Mouse (Mus musculus): Measurements from ENCODE around the gene Gm10282. TPM values are rescaled to one million over a fixed set of nuclear protein-coding genes. Genes with fewer than 3 reads are reported as not detected.

The Gm10282 gene
- total RNA-seq, 2 experiments from 2014 or later, result 2.0 to 3.0 TPM

GRCm38 (mm10) chr8:72324708-72325107, 19.6 kb upstream of the Gm10282 start:
- intact Hi-C loops (cut with DNase I), result no loop called here

DNA sequence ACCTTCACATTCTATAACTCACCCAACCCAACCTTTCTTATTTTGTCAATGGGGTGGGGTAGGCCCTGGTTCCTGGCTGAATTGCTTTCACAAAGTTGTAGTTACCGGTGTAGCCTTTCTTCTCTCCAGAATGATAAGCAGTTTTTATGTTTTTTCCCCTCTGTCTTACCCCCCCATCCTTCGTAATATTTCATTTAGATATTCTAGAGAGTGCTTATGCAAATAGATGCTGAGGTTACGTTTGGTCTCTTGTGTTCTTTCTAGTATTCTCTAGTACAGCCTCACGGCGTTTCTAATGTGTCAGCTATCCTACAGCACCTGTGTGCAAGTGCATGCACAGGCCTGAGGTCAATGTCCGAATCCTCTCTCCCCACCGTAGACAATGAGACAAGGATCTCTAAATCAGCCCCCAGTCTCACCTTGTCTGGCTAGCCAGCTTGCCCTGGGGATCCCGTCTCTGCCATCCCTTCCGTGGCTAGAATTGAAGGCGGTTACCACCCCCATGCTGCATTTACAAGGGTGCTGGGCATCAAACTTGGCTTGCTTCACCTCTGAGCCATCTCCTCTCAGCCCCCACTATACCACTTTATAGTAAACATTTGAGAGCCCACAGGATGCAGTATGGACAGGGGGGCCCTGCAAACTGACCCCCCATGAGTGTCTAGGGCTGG, 19.1 kb upstream of the Gm10282 start:
- intact Hi-C loops (cut with DNase I), result no loop called here
- DNase-seq, result no peak

More at GRCm38 (mm10) chr8:72324708-72325107, 19.6 kb upstream of the Gm10282 start:
- no peak for DNase-seq

DNA sequence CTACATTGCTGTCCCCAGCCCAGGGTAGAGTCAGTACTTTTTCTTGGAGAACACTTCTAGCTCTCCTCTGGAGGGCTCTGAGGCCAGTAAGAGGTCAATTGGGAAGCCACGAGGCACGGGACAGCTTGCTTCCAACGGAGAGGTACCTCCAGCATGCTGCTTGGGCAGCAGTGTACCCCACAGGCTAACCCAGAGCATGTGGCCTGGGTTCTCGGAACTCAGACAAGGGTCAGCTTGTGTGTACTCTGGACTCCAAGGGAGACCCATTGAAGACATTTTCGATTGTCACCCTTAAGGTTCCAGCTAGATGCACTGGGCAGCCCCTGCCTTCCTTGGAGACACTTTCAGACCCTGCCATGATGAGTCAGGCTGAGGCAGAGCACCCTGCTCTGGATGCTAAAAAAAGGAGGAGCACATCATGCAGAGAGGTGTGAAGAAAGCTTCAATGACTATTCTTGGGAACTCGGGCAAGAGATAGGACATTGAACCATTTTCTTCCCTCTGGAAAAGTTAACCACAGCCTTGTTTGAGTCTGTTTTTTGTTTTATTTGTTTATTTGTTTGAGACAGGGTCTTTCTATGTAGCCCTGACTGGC, 18.2 kb upstream of the Gm10282 start:
- intact Hi-C loops (cut with DNase I), result no loop called here
- DNase-seq, result no peak

GRCm38 (mm10) chr8:72322471-72322889, 17.4 kb upstream of the Gm10282 start:
- intact Hi-C loops (cut with DNase I), result no loop called here
- peak in 1 of 2 experiments; percentile 58 for DNase-seq

DNA sequence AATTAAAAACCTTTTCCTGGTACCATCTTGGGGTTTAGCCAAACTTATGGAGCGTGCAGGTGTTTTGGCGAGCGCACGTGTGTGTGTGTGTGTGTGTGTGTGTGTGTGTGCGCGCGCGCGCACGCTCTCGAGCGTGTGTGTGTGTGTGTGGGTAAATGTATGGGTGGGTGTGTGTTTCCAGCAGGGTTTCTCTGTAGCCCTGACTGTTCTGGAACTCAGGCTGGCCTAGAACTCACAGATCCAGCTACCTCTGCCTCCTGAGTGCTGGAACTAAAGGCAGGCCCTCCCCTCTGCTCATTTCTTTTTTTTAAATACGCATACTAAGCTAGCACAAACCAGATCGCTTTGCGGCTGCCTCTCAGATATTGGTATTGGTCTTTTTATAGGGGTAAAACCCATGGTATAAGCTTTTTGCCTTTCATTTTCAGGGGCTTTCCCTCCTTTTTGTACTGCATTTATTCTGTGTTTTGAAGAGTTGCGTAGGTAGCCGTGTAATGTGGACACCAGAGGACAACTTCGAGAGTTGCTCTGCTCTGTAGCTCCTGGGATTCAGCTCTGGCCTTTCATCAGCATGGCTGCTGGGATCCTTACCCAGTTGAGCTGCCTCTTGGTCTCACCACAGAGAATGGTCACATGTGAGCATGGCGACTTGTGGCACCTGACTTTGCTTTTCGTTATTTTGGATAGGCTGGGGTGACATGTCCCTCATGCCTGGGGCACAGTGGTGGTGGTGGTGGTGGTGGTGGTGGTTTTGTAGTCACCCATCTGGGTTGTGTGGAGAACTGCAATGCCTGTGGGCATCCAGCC, 16.8 kb upstream of the Gm10282 start:
- intact Hi-C loops (cut with DNase I), result no loop called here
- DNase-seq, result no peak

DNA sequence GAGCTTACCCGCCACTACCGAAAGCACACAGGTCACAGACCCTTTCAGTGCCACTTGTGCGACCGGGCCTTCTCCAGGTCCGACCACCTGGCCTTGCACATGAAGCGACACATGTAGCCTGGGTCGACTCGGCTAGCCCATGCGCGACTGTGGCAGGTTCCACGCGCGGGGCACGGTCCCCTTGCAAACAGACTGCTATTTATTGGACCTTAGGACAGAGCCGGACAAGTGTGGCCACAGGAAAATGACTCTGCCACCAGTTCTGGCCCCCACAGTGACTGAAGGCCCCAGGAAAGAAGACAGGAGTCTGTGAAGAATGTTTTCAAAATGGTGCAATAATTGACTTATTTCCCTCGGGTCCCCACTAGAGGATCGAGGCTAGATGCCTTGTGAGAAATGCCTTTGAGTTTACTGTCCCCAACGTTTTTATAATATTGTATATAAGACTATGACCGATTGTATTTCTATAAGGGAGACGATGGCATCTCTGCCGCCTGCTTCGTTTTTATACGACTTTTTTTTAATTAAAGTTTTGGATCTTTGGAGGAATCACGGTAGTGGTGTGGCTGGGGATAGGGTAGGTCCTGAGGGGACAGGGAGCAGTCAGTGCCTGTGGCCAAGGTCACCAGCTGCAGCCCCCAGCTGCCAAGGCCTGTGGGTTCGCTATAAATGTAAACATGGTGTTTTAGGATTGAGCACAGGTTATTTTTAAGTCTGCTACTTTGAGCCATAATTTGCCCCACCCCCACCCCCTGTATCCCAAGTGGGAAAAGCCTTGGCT, 15.9 kb upstream of the Gm10282 start:
- DNase-seq, result peak in 1 of 2 experiments; percentile 29
- intact Hi-C loops (cut with DNase I), result no loop called here

GRCm38 (mm10) chr8:72319921-72320802, 15.1 kb upstream of the Gm10282 start:
- intact Hi-C loops (cut with DNase I), result no loop called here
- peak in 1 of 2 experiments; percentile 49 for DNase-seq

GRCm38 (mm10) chr8:72319397-72319796, 14.3 kb upstream of the Gm10282 start:
- intact Hi-C loops (cut with DNase I), result no loop called here
- no peak for DNase-seq

GRCm38 (mm10) chr8:72318801-72319322, 13.8 kb upstream of the Gm10282 start, which contains the start of gene Klf2:
TSS of gene Klf2 (plus strand) at chr8:72319033.
- intact Hi-C loops (cut with DNase I), result no loop called here

DNA sequence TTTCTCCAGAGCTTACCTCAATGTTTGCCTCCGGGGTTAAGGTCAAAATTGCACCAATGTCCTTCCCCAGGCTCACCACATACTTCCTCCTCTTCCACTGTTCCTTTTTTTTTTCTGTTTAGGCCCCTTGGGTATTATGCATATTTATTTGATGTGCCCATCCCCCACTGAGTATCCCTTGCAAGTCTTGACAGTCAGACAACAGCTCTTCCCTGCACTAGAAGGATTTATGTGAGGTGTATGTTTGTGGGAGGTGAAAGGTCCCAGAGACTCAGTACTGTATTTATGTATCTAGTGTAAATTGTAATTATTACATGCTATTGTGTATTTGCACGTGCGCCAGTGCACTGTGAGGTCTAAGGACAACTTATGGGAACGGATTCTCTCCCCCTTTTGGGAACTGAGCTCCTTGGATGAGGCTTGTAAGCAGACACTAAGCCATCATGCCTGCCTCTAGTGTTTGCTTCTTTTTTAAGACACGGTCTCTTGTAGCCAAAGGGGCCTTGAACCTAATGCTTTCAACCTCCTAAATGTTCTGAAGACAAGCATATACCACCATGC, 12.8 kb upstream of the Gm10282 start:
- intact Hi-C loops (cut with DNase I), result no loop called here

More at GRCm38 (mm10) chr8:72318801-72319322, 13.8 kb upstream of the Gm10282 start, which contains the start of gene Klf2:
- peak; percentile 97 to 98 for DNase-seq

DNA sequence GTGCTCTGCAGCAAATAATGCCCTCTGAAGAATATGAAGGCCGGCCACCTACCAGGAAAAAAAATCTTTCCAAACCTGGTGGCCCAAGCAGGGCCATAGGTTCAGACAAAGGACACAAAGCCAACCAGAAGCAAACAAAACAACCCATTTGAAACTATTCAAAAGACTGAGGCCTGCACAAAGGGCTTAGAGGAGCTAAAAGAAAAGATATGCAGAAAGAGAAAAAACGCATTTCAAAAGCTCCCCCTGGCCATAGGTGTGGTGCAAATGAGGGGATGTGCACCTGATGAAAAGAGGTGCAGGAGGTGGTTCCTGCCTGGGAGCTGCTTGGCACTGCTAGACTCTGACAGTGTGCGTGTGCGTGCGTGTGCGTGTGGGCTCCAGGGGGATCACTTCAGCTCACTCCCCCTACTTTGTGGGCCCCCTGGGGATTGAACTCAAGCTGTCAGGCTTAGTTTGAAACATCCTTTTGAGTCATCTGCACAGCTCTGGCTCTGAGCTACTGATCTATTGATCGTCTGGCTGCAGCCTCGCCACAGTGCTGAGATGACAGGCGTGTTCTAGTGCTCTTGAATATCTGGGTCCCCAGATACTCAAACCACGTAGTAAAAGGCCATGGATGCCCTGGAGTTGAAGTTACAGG, 11.1 kb upstream of the Gm10282 start:
- intact Hi-C loops (cut with DNase I), result no loop called here
- DNase-seq, result no peak

More for the DNA sequence above, 12.8 kb upstream of the Gm10282 start:
- no peak for DNase-seq

- intact Hi-C loops (cut with DNase I), result no loop called here
- DNase-seq, result no peak
Observed at GRCm38 (mm10) chr8:72312926-72313518, 8.0 kb upstream of the Gm10282 start.

DNA sequence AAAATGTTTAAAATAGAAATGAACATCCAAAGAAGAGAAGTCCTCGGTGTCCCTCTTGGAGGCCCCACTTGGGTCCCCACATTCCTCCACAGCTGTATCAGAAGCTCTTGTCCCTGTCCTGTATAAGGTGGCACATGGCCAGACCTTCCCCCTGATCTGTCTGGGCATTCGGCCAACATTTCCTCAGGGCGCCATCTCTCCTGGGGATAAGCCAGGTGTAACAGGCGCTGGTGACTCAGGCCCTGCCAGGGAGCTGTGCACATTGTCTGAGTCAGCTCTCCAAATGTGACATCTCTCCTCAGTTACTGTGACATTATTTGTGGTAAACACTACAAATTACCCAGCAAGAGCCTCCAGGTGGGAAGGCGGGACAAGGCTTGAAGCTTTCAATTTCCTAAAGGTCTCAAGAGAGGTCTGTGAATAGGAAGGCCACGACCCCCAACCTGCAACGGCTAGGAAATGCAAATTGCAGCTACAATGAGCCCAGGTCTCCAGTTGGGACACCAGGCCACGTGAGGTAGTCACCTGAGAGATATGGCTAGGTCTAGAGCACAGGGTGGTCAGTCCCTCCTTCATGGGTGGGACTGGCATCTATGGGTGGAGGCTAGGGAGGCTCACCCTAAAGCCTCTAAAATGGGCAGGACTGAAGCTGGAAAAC, 5.9 kb upstream of the Gm10282 start:
- peak in 1 of 2 experiments; percentile 33 for DNase-seq
- intact Hi-C loops (cut with DNase I), result no loop called here

DNA sequence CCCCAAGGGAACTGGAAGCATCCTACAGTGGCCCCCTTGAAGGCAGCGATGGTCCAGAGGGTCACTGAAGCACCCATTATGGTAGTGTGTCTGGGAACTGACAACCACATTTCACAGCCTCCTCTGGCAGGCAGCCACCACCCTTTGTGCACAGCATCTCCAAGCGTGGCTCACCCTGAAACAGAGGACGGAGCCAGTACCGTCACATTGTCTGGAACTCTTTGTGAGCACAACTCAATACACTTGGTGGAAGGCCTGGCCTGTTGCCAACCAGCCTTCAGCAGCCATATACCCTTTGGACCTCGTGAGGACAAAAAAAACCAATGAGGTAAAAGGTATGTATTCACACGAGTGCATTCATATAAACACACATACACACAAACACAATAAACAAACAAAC, 3.2 kb upstream of the Gm10282 start:
- intact Hi-C loops (cut with DNase I), result no loop called here
- DNase-seq, result no peak

DNA sequence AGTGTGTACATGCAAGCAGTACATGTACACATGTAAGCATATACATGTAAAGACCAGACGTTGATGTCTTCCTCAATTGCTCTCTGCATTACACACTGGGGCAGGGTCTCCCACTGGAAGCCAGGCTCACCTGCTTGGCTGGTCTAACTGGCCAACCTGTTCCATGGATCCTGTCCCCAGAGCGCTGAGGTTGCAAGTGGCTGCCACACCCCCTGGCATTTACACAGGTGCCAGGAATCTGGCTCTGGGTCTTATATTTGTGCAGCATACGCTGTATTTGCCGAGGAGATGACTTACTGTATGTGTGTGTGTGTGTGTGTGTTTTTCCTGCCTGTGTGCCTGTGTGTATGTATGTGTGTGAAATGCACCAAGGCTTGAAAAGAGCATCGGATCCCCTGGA, 1.9 kb upstream of the Gm10282 start:
- no peak for DNase-seq
- intact Hi-C loops (cut with DNase I), result no loop called here

GRCm38 (mm10) chr8:72303633-72304032, 1.4 kb downstream of the Gm10282 start:
- intact Hi-C loops (cut with DNase I), result no loop called here
- peak; percentile 60 to 74 for DNase-seq

DNA sequence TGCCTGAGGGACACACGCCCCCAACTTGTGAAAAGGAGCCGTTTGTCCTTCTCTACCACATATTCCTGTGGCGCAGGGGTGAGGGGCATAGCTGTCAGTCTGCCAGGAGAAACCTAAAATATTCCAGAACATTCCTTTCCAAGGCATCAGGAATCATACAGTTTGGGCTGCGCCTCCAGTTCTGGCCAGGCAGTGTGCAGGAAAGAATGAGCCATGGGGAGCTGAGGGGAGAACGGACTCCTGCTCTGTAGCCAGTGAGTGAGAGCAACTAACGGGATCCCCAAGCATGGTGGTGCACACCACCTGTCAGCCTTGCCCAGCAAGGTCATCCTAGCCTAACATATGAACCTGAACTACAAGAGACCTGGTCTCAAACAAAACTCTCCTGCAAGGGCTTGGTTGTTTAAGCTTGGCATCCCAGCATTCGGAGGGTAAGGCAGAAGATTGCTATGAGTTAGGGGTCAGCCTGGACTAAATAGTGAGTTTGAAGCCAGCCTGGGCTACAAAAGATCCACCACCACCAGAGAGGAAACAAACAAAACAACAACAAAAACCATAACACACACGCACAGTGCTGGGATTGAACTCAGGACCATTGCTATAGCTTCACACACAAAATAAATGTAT, 2.0 kb downstream of the Gm10282 start:
- no peak for DNase-seq
- intact Hi-C loops (cut with DNase I), result no loop called here

Data from gastrocnemius, postnatal 36 days (tissue).